In genomic region chr8:92359000-92359832, GRCm38 (mm10) we compare ENCODE assay signal across 9 mouse cellular contexts. TPM values are rescaled to one million over a fixed set of nuclear protein-coding genes. Genes with fewer than 3 reads are reported as not detected.
DNase-seq lines count a peak whose midpoint lies in the region; ATAC-seq and TF ChIP-seq lines count a peak whose summit lies in the region.
"Had no signal": no experiment of that assay in that cellular context is flagged by ENCODE, and none has a peak within 500 bp of the region (broad histone marks: within the 10 kb centered on the region; RNA-seq: fewer than 3 reads in every experiment).

No protein-coding gene starts in this region.

- H3K9me3 ChIP-seq in hindbrain, embryonic 10.5 days = no peaks in the 10 kb centered on the region
- no peaks in the 10 kb centered on the region for H3K9me3 ChIP-seq in lung, embryonic 16.5 days (ENCODE audit: control insufficient read depth, low read length)
- H3K9me3 ChIP-seq in stomach, embryonic 14.5 days (ENCODE audit: control insufficient read depth, low read depth, low read length) = no peaks in the 10 kb centered on the region

- no peaks in the 10 kb centered on the region for H3K79me2 ChIP-seq in heart, adult 2 months (replicated peaks; ENCODE audit: control insufficient read depth, insufficient read depth, low read length)

- H3K36me3 ChIP-seq in heart, adult 2 months (ENCODE audit: control insufficient read depth, insufficient read depth, low read length) = no peaks in the 10 kb centered on the region
- peaks cover 26% of the 10 kb centered on the region for H3K36me3 ChIP-seq in hindbrain, embryonic 10.5 days
- H3K36me3 ChIP-seq in lung, embryonic 16.5 days (ENCODE audit: control insufficient read depth, insufficient read depth, low read length) = no peaks in the 10 kb centered on the region
- no peaks in the 10 kb centered on the region for H3K36me3 ChIP-seq in stomach, embryonic 14.5 days (ENCODE audit: control insufficient read depth, insufficient read depth, low read length)
- H3K36me3 ChIP-seq: G1E had no signal

- WGBS in heart, adult 2 months = 7% methylated on average over 35 of the region's 35 CpGs
- WGBS in hindbrain, embryonic 10.5 days = under 1% methylated on average over 35 of the region's 35 CpGs
- under 1% methylated on average over 35 of the region's 35 CpGs for WGBS in lung, embryonic 16.5 days
- WGBS in stomach, embryonic 14.5 days = 2% methylated on average over 35 of the region's 35 CpGs

- H3K4me2 ChIP-seq in lung, embryonic 16.5 days (ENCODE audit: low read depth, low read length) = peak overlapping the region; percentile 52
- peak overlapping the region; percentile 35 for H3K4me2 ChIP-seq in stomach, embryonic 14.5 days (replicated peaks; ENCODE audit: low read depth, low read length)

- peak overlapping the region; percentile 96 for H3K4me3 ChIP-seq in heart, adult 2 months
- peak overlapping the region; percentile 93 for H3K4me3 ChIP-seq in hindbrain, embryonic 10.5 days
- H3K4me3 ChIP-seq in lung, embryonic 16.5 days (ENCODE audit: low read length) = peak overlapping the region; percentile 75
- H3K4me3 ChIP-seq in stomach, embryonic 14.5 days (ENCODE audit: low read depth, low read length) = peak overlapping the region; percentile 53

- H3K27ac ChIP-seq in heart, adult 2 months = peak overlapping the region; percentile 73
- peak overlapping the region; percentile 97 for H3K27ac ChIP-seq in hindbrain, embryonic 10.5 days
- peak overlapping the region; percentile 56 for H3K27ac ChIP-seq in lung, embryonic 16.5 days (ENCODE audit: low read length)
- H3K27ac ChIP-seq in stomach, embryonic 14.5 days (ENCODE audit: low read length) = no peak overlapping the region

- no peak for TF ChIP-seq EP300 in heart, adult 2 months (IDR thresholded peaks at IDR 0.05; ENCODE audit: insufficient read depth, low read depth, low read length)

- intact Hi-C loops in heart, adult 2 months (cut with DNase I) = loop anchor here (5.0 kb wide), 4 partner anchors 727 to 1047 kb away; partner anchors contain the start of genes Fto and Rpgrip1l

- DNase-seq in heart, adult 2 months = peak in 1 of 2 experiments; percentile 48
- DNase-seq in heart, adult 8-10 months (ENCODE audit: low spot score) = no peak
- peak; percentile 64 for DNase-seq in embryo, embryonic 11 days
- peak; percentile 69 for DNase-seq in hindbrain, embryonic 10.5 days (ENCODE audit: low spot score)
- no peak for DNase-seq in frontal cortex, postnatal 10 days (ENCODE audit: low spot score in 2 of 2)

- peak overlapping the region; percentile 19; the same call in 1 of the 2 replicates for H3K9ac ChIP-seq in heart, adult 2 months (ENCODE audit: low read depth, low read length)
- peak overlapping the region; percentile 81 for H3K9ac ChIP-seq in lung, embryonic 16.5 days (ENCODE audit: low read length)
- no peak overlapping the region; the same call in 1 of the 2 replicates for H3K9ac ChIP-seq in stomach, embryonic 14.5 days (replicated peaks; ENCODE audit: low read depth, low read length)

- TF ChIP-seq POLR2A in heart, adult 2 months (IDR thresholded peaks at IDR 0.05; ENCODE audit: insufficient read depth, low read depth, low read length) = no peak

- H3K4me1 ChIP-seq in heart, adult 2 months (ENCODE audit: control insufficient read depth, insufficient read depth, low read length) = no peaks in the 10 kb centered on the region
- peaks cover 70% of the 10 kb centered on the region for H3K4me1 ChIP-seq in hindbrain, embryonic 10.5 days (replicated peaks)
- H3K4me1 ChIP-seq in lung, embryonic 16.5 days (replicated peaks; ENCODE audit: control insufficient read depth, insufficient read depth, low read length) = peaks cover 13% of the 10 kb centered on the region
- H3K4me1 ChIP-seq in stomach, embryonic 14.5 days (ENCODE audit: control insufficient read depth, insufficient read depth, low read length) = peaks cover 15% of the 10 kb centered on the region; the same call in 1 of the 2 replicates

- H3K27me3 ChIP-seq in heart, adult 2 months (ENCODE audit: control insufficient read depth, insufficient read depth, low read length) = peaks cover 33% of the 10 kb centered on the region
- H3K27me3 ChIP-seq in hindbrain, embryonic 10.5 days (ENCODE audit: insufficient read depth, poor library complexity, severe bottlenecking) = peaks cover 50% of the 10 kb centered on the region
- peaks cover 44% of the 10 kb centered on the region for H3K27me3 ChIP-seq in lung, embryonic 16.5 days (ENCODE audit: control insufficient read depth, insufficient read depth, low read depth, low read length)
- peaks cover 46% of the 10 kb centered on the region for H3K27me3 ChIP-seq in stomach, embryonic 14.5 days (ENCODE audit: control insufficient read depth, insufficient read depth, low read length)

- TF ChIP-seq CTCF in heart, adult 2 months (IDR thresholded peaks at IDR 0.05) = no peak

- ATAC-seq in lung, embryonic 16.5 days (ENCODE audit: low read depth) = no peak
- no peak for ATAC-seq in stomach, embryonic 14.5 days (ENCODE audit: insufficient number of reproducible peaks, insufficient read depth, low FRiP score, low read depth)
- no peak for ATAC-seq in erythroblast, adult 5-6 weeks (replicated peaks; ENCODE audit: low FRiP score, poor library complexity, severe bottlenecking)

RNA-seq across cellular contexts. Expression of gene Irx5, which starts 1.8 kb away (rescaled TPM):
- total RNA-seq in heart, adult 2 months (2021) = 10 to 100 TPM in 1 of 2 experiments, 1 to 10 TPM in 1; 6.2 to 11.5 TPM
- polyA plus RNA-seq in heart, adult 2 months (2012; rRNA removed) = 3.7 and 5.7 TPM in 2 replicates
- total RNA-seq in heart, adult 8-10 months (2022) = 10 to 100 TPM in 3 of 4 experiments, 1 to 10 TPM in 1; 8.3 to 13.6 (median 10.7) TPM
- 24.3 and 29.7 TPM in 2 replicates for polyA plus RNA-seq in hindbrain, embryonic 10.5 days (2016; fragmentation: Nextera tagmentation; extraction: Ambion mirVana)
- polyA plus RNA-seq in lung, embryonic 16.5 days (2015; fragmentation: Nextera tagmentation; extraction: Ambion mirVana) = 10.4 and 11.9 TPM in 2 replicates
- 3.7 and 4.0 TPM in 2 replicates for polyA plus RNA-seq in stomach, embryonic 14.5 days (2014; fragmentation: Nextera tagmentation; extraction: Ambion mirVana)
- total RNA-seq in erythroblast, adult 5-6 weeks (2015; ENCODE audit: low replicate concordance) = not detected in 2 replicates
- total RNA-seq in erythroblast, adult 5-6 weeks (2017; ENCODE audit: low replicate concordance) = not detected in 2 replicates

Comparison
In these comparisons a context has a peak if more than half of its experiments do, and no peak if none do; other contexts are left out.
1. DNase-seq: peak in embryo, embryonic 11 days (single experiment) and hindbrain, embryonic 10.5 days (single experiment); none in heart, adult 8-10 months (single experiment) and frontal cortex, postnatal 10 days (0 of 2).
2. Peak in every context shown above with its lines, with median percentiles within 50 percentile points of each other: H3K4me3 ChIP-seq.